Mouse (Mus musculus) forebrain, postnatal 0 days (tissue): ENCODE data around the gene Eif2b3. TPM values are rescaled to one million over a fixed set of nuclear protein-coding genes. Genes with fewer than 3 reads are reported as not detected.

ENCODE experiments used
- ATAC-seq: fragments of 200-750 bp; cut with Nextera tagmentation; 2 replicates; pipeline ENCODE4 v1.8.0; 2017; ENCODE audit warnings: mild to moderate bottlenecking, moderate library complexity
- DNase-seq: peaks from one replicate; pipeline ENCODE4 v3.0.0-alpha.2; 2015
- H3K27ac ChIP-seq: fragments of 300-500 bp; sonication (generic); 2 replicates; pipeline ENCODE4 v1.5.1; 2014; ENCODE audit warnings: low read depth, mild to moderate bottlenecking, antibody characterized with exemption, low read length, moderate library complexity, mixed read lengths
- H3K27me3 ChIP-seq: fragments of 300-500 bp; sonication (generic); 2 replicates; pipeline ENCODE4 v1.6.1; 2014; ENCODE audit warnings: mild to moderate bottlenecking, low read length, mixed read lengths; ENCODE audit not compliant: insufficient read depth
- H3K36me3 ChIP-seq: fragments of 300-500 bp; sonication (generic); 2 replicates; pipeline ENCODE4 v1.6.1; 2014; ENCODE audit warnings: mild to moderate bottlenecking, moderate library complexity; ENCODE audit not compliant: insufficient read depth
- H3K4me1 ChIP-seq: fragments of 300-500 bp; sonication (generic); 2 replicates; pipeline ENCODE4 v1.6.1; 2014; ENCODE audit warnings: antibody characterized with exemption; ENCODE audit not compliant: insufficient read depth
- H3K4me2 ChIP-seq: fragments of 300-500 bp; sonication (generic); 2 replicates; pipeline ENCODE4 v1.6.1; 2014; ENCODE audit warnings: low read depth, mild to moderate bottlenecking, moderate library complexity
- H3K4me3 ChIP-seq: fragments of 300-500 bp; sonication (generic); 2 replicates; pipeline ENCODE4 v1.5.1; 2014; ENCODE audit warnings: low read depth, low read length, mixed read lengths
- H3K9ac ChIP-seq: fragments of 300-500 bp; sonication (generic); 2 replicates; pipeline ENCODE4 v1.6.1; 2014; ENCODE audit warnings: mild to moderate bottlenecking
- H3K9me3 ChIP-seq: fragments of 300-500 bp; sonication (generic); 2 replicates; pipeline ENCODE4 v1.6.1; 2016; ENCODE audit warnings: low read length
- CTCF ChIP-seq: sonication (generic); IDR thresholded peaks from 2 replicates; pipeline ENCODE4 v1.5.1; 2016; ENCODE audit warnings: antibody characterized with exemption, control low read depth, low read depth
- WGBS: fragments of 180-500 bp; shearing (Covaris S2); extraction: QIAGEN DNeasy Blood & Tissue Kit; methylation state at CpG from one replicate; pipeline ENCODE4 v1.1.7; 2014; 5-methylcytosine and 5-hydroxymethylcytosine counted together
- polyA plus RNA-seq: library from polyadenylated mRNA; unstranded; fragments of >200 nt; fragmentation: Nextera tagmentation; extraction: Ambion mirVana; gene quantifications from 2 replicates; pipeline ENCODE4 v1.2.1, GENCODE M21; 2015
- total RNA-seq: library from RNA; depleted of rRNA; stranded (reverse); fragments of >200 nt; gene quantifications from 2 replicates; pipeline ENCODE4 v1.2.3, GENCODE M21; 2014

Gene Eif2b3
- total and polyA plus RNA-seq, 2 experiments from 2014 or later = 24.7 to 59.9 TPM

DNA sequence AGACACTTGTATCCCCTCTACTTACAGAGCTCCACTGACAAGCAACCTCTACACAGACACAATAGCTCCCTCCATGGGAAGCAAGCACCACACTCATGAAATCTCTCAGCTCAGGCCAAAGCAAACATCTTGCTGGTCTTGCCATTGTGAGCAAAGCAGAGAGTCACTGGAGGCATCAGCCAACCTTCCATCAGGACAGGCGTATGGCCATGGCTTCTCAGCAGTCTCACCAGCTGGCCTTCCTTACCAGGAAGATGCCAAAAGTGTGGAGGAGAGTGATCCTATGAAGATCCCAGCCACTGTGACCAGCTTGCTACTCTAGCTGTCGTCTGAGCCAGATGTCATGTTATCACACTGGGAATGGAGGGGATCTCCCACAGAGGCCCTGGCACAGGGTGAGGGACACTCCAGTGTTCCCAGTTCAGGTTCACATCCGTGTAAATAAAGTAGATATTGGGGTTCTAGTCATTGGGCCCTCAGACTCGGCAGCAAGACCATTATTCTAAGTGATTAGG is 4.2 kb upstream of the Eif2b3 start:
- no peak for TF ChIP-seq CTCF
- H3K36me3 ChIP-seq = no peaks in the 10 kb centered on the region
- WGBS = 53% methylated on average over 4 of the region's 4 CpGs
- H3K9ac ChIP-seq = no peak overlapping the region
- no peaks in the 10 kb centered on the region for H3K9me3 ChIP-seq
- no peak for DNase-seq
- no peak overlapping the region for H3K27ac ChIP-seq
- H3K4me2 ChIP-seq = no peak overlapping the region
- no peaks in the 10 kb centered on the region for H3K4me1 ChIP-seq
- H3K4me3 ChIP-seq = no peak overlapping the region
- no peak for ATAC-seq
- no peaks in the 10 kb centered on the region for H3K27me3 ChIP-seq

DNA sequence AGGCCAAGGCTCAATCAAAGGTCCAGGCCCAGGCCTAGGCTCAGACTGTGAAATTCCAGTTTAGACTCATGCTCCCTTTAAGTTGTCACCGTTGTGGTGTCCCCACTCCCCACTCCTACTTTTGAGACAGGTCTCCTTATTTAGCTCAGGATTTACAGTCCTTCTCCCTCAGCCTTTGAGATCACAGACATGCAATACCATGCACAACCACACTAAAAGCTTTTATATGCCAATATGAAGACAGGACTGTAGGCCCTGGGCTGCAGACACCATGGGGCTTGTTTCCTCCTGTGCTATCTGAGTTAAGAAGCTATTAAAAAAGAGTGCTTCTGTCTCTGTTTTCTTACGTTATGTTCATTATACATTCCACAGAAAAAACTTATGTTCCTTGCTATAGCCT is 1.5 kb upstream of the Eif2b3 start:
- ATAC-seq = no peak
- no peaks in the 10 kb centered on the region for H3K27me3 ChIP-seq
- H3K4me1 ChIP-seq = no peaks in the 10 kb centered on the region
- no peak overlapping the region for H3K4me2 ChIP-seq
- peak; percentile 39 for TF ChIP-seq CTCF
- H3K27ac ChIP-seq = no peak overlapping the region
- H3K9ac ChIP-seq = no peak overlapping the region
- DNase-seq = no peak
- peaks cover 9% of the 10 kb centered on the region for H3K36me3 ChIP-seq
- no peak overlapping the region for H3K4me3 ChIP-seq
- H3K9me3 ChIP-seq = no peaks in the 10 kb centered on the region
- 92% methylated on average over 2 of the region's 2 CpGs for WGBS

DNA sequence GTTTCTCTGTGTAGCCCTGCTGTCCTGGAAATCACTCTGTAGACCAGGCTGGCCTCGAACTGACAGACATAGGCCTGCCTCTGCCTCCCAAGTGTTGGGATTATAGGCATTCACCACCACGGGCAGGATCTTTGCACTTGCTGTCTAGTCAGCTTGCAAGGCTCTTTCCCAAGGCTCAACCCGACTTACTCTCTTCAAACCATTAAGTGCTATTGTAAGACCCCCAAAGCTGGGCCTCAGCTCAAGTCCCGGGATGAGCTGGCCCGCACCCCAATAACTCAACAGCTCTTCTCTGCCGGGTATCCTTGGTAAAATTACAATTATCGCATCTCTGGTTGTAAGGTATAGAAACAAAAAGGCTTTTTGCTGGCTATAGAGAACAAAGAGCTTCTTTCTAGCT is 875 bp upstream of the Eif2b3 start:
- H3K9me3 ChIP-seq = no peaks in the 10 kb centered on the region
- no peak for TF ChIP-seq CTCF
- ATAC-seq = no peak
- H3K27me3 ChIP-seq = no peaks in the 10 kb centered on the region
- no peak overlapping the region for H3K4me3 ChIP-seq
- H3K9ac ChIP-seq = no peak overlapping the region
- peaks cover 12% of the 10 kb centered on the region for H3K36me3 ChIP-seq
- H3K27ac ChIP-seq = no peak overlapping the region
- H3K4me2 ChIP-seq = no peak overlapping the region
- WGBS = 78% methylated on average over 7 of the region's 7 CpGs
- no peak for DNase-seq
- H3K4me1 ChIP-seq = no peaks in the 10 kb centered on the region

DNA sequence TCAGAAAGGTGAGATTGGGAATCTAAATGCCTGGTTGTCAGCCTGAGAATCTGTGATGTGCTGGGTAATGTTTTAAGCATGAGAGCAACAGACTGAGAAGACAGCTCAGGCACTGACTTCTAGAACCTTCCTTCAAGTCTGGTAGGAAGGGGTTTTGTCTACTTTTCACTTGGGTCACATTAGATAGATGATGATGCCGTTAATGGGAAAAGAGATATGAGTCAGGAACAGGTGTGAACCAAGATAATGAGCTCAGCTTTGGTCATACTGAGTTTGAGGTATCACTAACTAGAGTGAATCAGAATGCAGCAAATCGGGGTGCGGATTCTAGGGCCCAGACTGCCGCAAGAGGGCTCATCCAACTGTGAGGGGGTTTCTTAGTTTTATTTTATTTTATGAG is 4.3 kb downstream of the Eif2b3 start:
- no peak for TF ChIP-seq CTCF
- Histone ChIP-seq H3K27me3 (no peaks in the 10 kb centered on the region), H3K9me3 (no peaks in the 10 kb centered on the region), H3K36me3 (peaks cover 18% of the 10 kb centered on the region), H3K4me1 (no peaks in the 10 kb centered on the region), H3K9ac (no peak overlapping the region), H3K4me2 (no peak overlapping the region), H3K27ac (no peak overlapping the region), H3K4me3 (no peak overlapping the region)
- DNase-seq = no peak
- WGBS = 96% methylated on average over 4 of the region's 4 CpGs
- ATAC-seq = no peak

DNA sequence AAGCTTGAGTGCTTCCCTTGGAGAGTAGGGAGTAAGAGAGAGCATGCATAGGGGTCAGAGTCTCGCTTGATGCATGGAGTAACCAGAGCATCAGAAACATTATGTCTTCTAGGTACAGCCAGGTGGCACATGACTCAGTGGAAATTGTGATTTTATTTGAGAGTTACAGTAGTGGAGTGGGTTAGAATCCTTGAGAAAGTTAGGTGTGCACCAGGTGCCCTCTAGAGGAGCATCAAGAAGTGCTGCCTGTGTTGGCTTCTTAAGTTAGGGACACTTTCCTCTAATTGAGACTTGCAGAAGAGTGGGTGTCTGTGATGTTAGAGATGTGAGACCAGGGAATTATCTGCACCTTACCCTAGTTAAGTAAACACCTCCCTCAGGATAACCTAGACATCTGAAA is 11.9 kb downstream of the Eif2b3 start:
- Histone ChIP-seq H3K4me1 (no peaks in the 10 kb centered on the region), H3K9ac (no peak overlapping the region), H3K27me3 (no peaks in the 10 kb centered on the region), H3K27ac (no peak overlapping the region), H3K9me3 (no peaks in the 10 kb centered on the region), H3K4me3 (no peak overlapping the region), H3K4me2 (no peak overlapping the region), H3K36me3 (peaks cover 3% of the 10 kb centered on the region; the same call in 1 of the 2 replicates)
- 94% methylated on average over 1 of the region's 1 CpGs for WGBS
- ATAC-seq = no peak; the same call in 1 of the 2 replicates
- TF ChIP-seq CTCF = peak; percentile 44; the same call in 1 of the 2 replicates
- no peak for DNase-seq

DNA sequence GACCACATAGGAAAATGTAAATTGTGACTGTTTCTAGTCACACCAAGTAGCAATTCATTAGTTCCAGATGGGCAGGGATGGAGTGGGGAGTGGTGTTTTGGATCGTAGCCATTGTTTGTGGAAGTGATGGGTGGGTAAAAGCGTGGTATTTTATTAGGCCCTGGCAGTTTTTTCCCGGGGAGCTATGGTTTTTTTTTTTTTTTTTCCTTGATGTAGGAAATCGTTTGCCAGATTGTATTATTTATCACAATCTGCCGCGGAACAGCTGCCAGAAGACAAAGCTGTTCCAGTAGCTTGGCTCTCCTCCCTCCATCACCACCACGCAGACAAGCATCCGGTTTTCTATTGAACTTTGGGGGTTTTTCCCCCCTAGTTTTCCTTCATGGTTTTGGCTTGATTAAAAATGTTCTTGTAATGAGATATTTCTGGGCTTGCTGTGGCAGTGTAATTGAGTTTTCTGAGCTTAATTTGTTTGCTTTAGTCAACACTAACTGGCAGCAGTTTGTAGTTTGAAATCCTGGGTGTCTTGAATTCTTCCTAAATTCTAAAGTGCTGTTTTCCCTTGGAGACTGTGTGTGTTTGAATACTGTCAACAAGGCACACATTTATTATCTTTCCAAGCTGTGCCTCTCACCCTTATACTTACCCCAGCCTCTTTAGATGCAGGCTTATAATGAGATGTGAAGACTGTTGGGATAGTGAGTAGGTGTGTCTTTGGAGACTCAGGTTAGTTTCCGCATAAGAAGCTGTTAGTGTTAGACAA is 20.9 kb downstream of the Eif2b3 start:
- H3K9me3 ChIP-seq = no peaks in the 10 kb centered on the region
- no peak overlapping the region for H3K9ac ChIP-seq
- ATAC-seq (peak; percentile 88), DNase-seq (peak; percentile 90)
- H3K4me3 ChIP-seq = no peak overlapping the region
- 10% methylated on average over 9 of the region's 9 CpGs for WGBS
- peak overlapping the region; percentile 66 for H3K27ac ChIP-seq
- H3K27me3 ChIP-seq = no peaks in the 10 kb centered on the region
- no peak for TF ChIP-seq CTCF
- H3K4me2 ChIP-seq = no peak overlapping the region
- H3K4me1 ChIP-seq = peaks cover 4% of the 10 kb centered on the region; the same call in 1 of the 2 replicates
- H3K36me3 ChIP-seq = no peaks in the 10 kb centered on the region

DNA sequence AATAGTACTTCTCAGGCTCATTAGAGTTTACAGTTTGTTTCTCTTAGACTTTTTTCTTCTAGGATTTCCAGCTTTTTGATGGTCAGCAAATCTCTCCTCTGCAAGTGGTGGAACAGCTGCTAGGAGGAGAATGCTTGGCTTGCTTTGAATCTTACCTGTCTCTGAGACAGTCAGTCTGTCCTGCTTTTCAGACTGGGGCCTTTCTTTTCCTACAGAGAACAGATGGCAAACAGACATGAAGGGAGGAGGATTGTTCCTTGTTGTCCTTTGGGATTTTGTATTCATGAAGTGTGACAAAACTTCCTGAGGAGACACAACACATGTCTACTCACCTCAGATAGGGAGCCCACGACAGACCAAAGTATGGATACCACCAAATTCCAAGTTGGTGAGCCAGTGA is 21.6 kb downstream of the Eif2b3 start:
- Histone ChIP-seq H3K27me3 (no peaks in the 10 kb centered on the region), H3K4me3 (no peak overlapping the region), H3K36me3 (no peaks in the 10 kb centered on the region), H3K27ac (peak overlapping the region; percentile 41; the same call in 1 of the 2 replicates), H3K4me2 (no peak overlapping the region), H3K9me3 (no peaks in the 10 kb centered on the region), H3K4me1 (peaks cover 4% of the 10 kb centered on the region; the same call in 1 of the 2 replicates), H3K9ac (no peak overlapping the region)
- no peak for TF ChIP-seq CTCF
- DNase-seq (no peak), ATAC-seq (no peak)
- 45% methylated on average over 1 of the region's 1 CpGs for WGBS
